Mouse (Mus musculus) forebrain, embryonic 15.5 days (tissue): ENCODE data around the gene Alox15. TPM values are rescaled to one million over a fixed set of nuclear protein-coding genes. Genes with fewer than 3 reads are reported as not detected.
"Not testable (repeated sequence)": the region's sequence is repeated elsewhere in the genome, so short reads cannot be mapped to it uniquely, and the experiment has no call there.

ENCODE experiments used
- ATAC-seq: fragments of 200-750 bp; cut with Nextera tagmentation; replicated peaks from 2 replicates; pipeline ENCODE4 v1.8.0; 2017; ENCODE audit warnings: mild to moderate bottlenecking, moderate TSS enrichment, moderate library complexity
- H3K27ac ChIP-seq: fragments of 300-500 bp; sonication (generic); replicated peaks from 2 replicates; pipeline ENCODE4 v1.5.1; 2015; ENCODE audit warnings: mild to moderate bottlenecking, inconsistent platforms
- H3K27me3 ChIP-seq: fragments of 300-500 bp; sonication (generic); 2 replicates; pipeline ENCODE4 v1.6.1; 2015; ENCODE audit warnings: inconsistent platforms
- H3K36me3 ChIP-seq: fragments of 300-500 bp; sonication (generic); 2 replicates; pipeline ENCODE4 v1.6.1; 2015; ENCODE audit warnings: mild to moderate bottlenecking, inconsistent platforms
- H3K4me1 ChIP-seq: fragments of 300-500 bp; sonication (generic); 2 replicates; pipeline ENCODE4 v1.6.1; 2015; ENCODE audit warnings: inconsistent platforms
- H3K4me2 ChIP-seq: fragments of 300-500 bp; sonication (generic); replicated peaks from 2 replicates; pipeline ENCODE4 v1.6.1; 2015; ENCODE audit warnings: mild to moderate bottlenecking, inconsistent platforms
- H3K4me3 ChIP-seq: fragments of 300-500 bp; sonication (generic); 2 replicates; pipeline ENCODE4 v1.5.1; 2015; ENCODE audit warnings: mild to moderate bottlenecking, inconsistent platforms
- H3K9ac ChIP-seq: fragments of 300-500 bp; sonication (generic); replicated peaks from 2 replicates; pipeline ENCODE4 v1.6.1; 2015; ENCODE audit warnings: mild to moderate bottlenecking, inconsistent platforms
- H3K9me3 ChIP-seq: fragments of 300-500 bp; sonication (generic); 2 replicates; pipeline ENCODE4 v1.6.1; 2016; ENCODE audit warnings: inconsistent platforms
- WGBS: fragments of 180-500 bp; shearing (Covaris S2); methylation state at CpG from one replicate; pipeline ENCODE4 v1.1.7; 2015; ENCODE audit warnings: mixed read lengths; 5-methylcytosine and 5-hydroxymethylcytosine counted together
- polyA plus RNA-seq: library from polyadenylated mRNA; unstranded; fragments of >200 nt; fragmentation: Nextera tagmentation; extraction: Ambion mirVana; gene quantifications from 2 replicates; pipeline ENCODE4 v1.2.1, GENCODE M21; 2015

The Alox15 gene
- polyA plus RNA-seq, result not detected in 2 replicates

- H3K4me2 ChIP-seq, result peak within 1 kb of the TSS; percentile 30
- H3K4me1 ChIP-seq, result peaks cover 8% of the 10 kb centered on the region
- no peak for ATAC-seq
- H3K27ac ChIP-seq, result no peak within 1 kb of the TSS
- peak within 1 kb of the TSS; percentile 4; the same call in 1 of the 2 replicates for H3K4me3 ChIP-seq
- WGBS, result under 1% methylated on average over 19 of the region's 19 CpGs
- peaks cover 31% of the 10 kb centered on the region for H3K27me3 ChIP-seq
- H3K9me3 ChIP-seq, result no peaks in the 10 kb centered on the region
- H3K9ac ChIP-seq, result no peak within 1 kb of the TSS
- H3K36me3 ChIP-seq, result no peaks in the 10 kb centered on the region
Measured at GRCm38 (mm10) chr11:70351868-70352267, at the start of gene Alox15. TSS of gene Alox15 (minus strand) at chr11:70352031.

GRCm38 (mm10) chr11:70389421-70389820 is 37.6 kb upstream of the Alox15 start:
- no peak overlapping the region for H3K27ac ChIP-seq
- H3K9me3 ChIP-seq, result no peaks in the 10 kb centered on the region
- 81% methylated on average over 5 of the region's 5 CpGs for WGBS
- no peak overlapping the region for H3K9ac ChIP-seq
- peaks cover 35% of the 10 kb centered on the region for H3K36me3 ChIP-seq
- H3K27me3 ChIP-seq, result no peaks in the 10 kb centered on the region
- no peak overlapping the region for H3K4me2 ChIP-seq
- H3K4me3 ChIP-seq, result no peak overlapping the region
- no peaks in the 10 kb centered on the region for H3K4me1 ChIP-seq
- ATAC-seq, result no peak

- 79% methylated on average over 5 of the region's 5 CpGs for WGBS
- ATAC-seq, result no peak
Measured at GRCm38 (mm10) chr11:70387436-70387835, 35.6 kb upstream of the Alox15 start.

GRCm38 (mm10) chr11:70384136-70384535 is 32.3 kb upstream of the Alox15 start:
- H3K9me3 ChIP-seq, result no peaks in the 10 kb centered on the region
- no peaks in the 10 kb centered on the region for H3K27me3 ChIP-seq
- no peak overlapping the region for H3K9ac ChIP-seq
- no peak overlapping the region for H3K27ac ChIP-seq
- 0 out of 2 replicates have a peak, but pooled peaks cover 4% of the 10 kb centered on the region for H3K36me3 ChIP-seq
- no peak overlapping the region for H3K4me3 ChIP-seq
- WGBS, result 92% methylated on average over 3 of the region's 3 CpGs
- no peaks in the 10 kb centered on the region for H3K4me1 ChIP-seq
- ATAC-seq, result no peak
- H3K4me2 ChIP-seq, result no peak overlapping the region

More at GRCm38 (mm10) chr11:70387436-70387835, 35.6 kb upstream of the Alox15 start:
- no peaks in the 10 kb centered on the region for H3K4me1 ChIP-seq
- no peaks in the 10 kb centered on the region for H3K27me3 ChIP-seq
- H3K9ac ChIP-seq, result no peak overlapping the region
- no peaks in the 10 kb centered on the region for H3K9me3 ChIP-seq
- no peak overlapping the region for H3K27ac ChIP-seq
- H3K4me3 ChIP-seq, result no peak overlapping the region
- H3K4me2 ChIP-seq, result no peak overlapping the region
- peaks cover 18% of the 10 kb centered on the region for H3K36me3 ChIP-seq

- ATAC-seq, result no peak
- Histone ChIP-seq H3K4me2 (no peak overlapping the region), H3K9ac (no peak overlapping the region), H3K9me3 (no peaks in the 10 kb centered on the region), H3K27ac (no peak overlapping the region), H3K27me3 (no peaks in the 10 kb centered on the region), H3K4me3 (no peak overlapping the region), H3K4me1 (no peaks in the 10 kb centered on the region), H3K36me3 (0 out of 2 replicates have a peak, but pooled peaks cover 4% of the 10 kb centered on the region)
- WGBS, result 85% methylated on average over 2 of the region's 2 CpGs
Measured at GRCm38 (mm10) chr11:70381330-70381729, 29.5 kb upstream of the Alox15 start.

GRCm38 (mm10) chr11:70380478-70381005 is 28.7 kb upstream of the Alox15 start:
- 93% methylated on average over 1 of the region's 1 CpGs for WGBS
- H3K4me2 ChIP-seq, result no peak overlapping the region

GRCm38 (mm10) chr11:70376054-70376453 is 24.2 kb upstream of the Alox15 start:
- Histone ChIP-seq H3K4me1 (no peaks in the 10 kb centered on the region), H3K27ac (no peak overlapping the region), H3K9me3 (no peaks in the 10 kb centered on the region), H3K27me3 (no peaks in the 10 kb centered on the region), H3K36me3 (no peaks in the 10 kb centered on the region), H3K4me3 (no peak overlapping the region), H3K4me2 (no peak overlapping the region), H3K9ac (no peak overlapping the region)
- no peak for ATAC-seq
- WGBS, result 87% methylated on average over 6 of the region's 6 CpGs

More at GRCm38 (mm10) chr11:70380478-70381005, 28.7 kb upstream of the Alox15 start:
- no peak for ATAC-seq
- Histone ChIP-seq H3K4me3 (no peak overlapping the region), H3K4me1 (no peaks in the 10 kb centered on the region), H3K36me3 (0 out of 2 replicates have a peak, but pooled peaks cover 3% of the 10 kb centered on the region), H3K9me3 (no peaks in the 10 kb centered on the region), H3K9ac (no peak overlapping the region), H3K27ac (no peak overlapping the region), H3K27me3 (no peaks in the 10 kb centered on the region)

- Histone ChIP-seq H3K4me2 (no peak overlapping the region), H3K4me3 (no peak overlapping the region), H3K36me3 (no peaks in the 10 kb centered on the region), H3K27me3 (no peaks in the 10 kb centered on the region), H3K9me3 (no peaks in the 10 kb centered on the region), H3K9ac (no peak overlapping the region), H3K27ac (no peak overlapping the region), H3K4me1 (no peaks in the 10 kb centered on the region)
- ATAC-seq, result no peak
- 80% methylated on average over 3 of the region's 3 CpGs for WGBS
Measured at GRCm38 (mm10) chr11:70374302-70374701, 22.5 kb upstream of the Alox15 start.

GRCm38 (mm10) chr11:70372849-70373557 is 21.2 kb upstream of the Alox15 start:
- no peaks in the 10 kb centered on the region for H3K36me3 ChIP-seq
- no peak for ATAC-seq
- H3K9ac ChIP-seq, result no peak overlapping the region
- no peak overlapping the region for H3K27ac ChIP-seq
- H3K9me3 ChIP-seq, result no peaks in the 10 kb centered on the region
- WGBS, result 87% methylated on average over 7 of the region's 7 CpGs
- H3K4me1 ChIP-seq, result no peaks in the 10 kb centered on the region
- H3K4me3 ChIP-seq, result no peak overlapping the region
- no peak overlapping the region for H3K4me2 ChIP-seq
- H3K27me3 ChIP-seq, result no peaks in the 10 kb centered on the region

- no peak overlapping the region for H3K4me3 ChIP-seq
- no peaks in the 10 kb centered on the region for H3K27me3 ChIP-seq
- H3K4me1 ChIP-seq, result no peaks in the 10 kb centered on the region
- no peak overlapping the region for H3K27ac ChIP-seq
- H3K9me3 ChIP-seq, result no peaks in the 10 kb centered on the region
- no peaks in the 10 kb centered on the region for H3K36me3 ChIP-seq
- no peak for ATAC-seq
- H3K4me2 ChIP-seq, result no peak overlapping the region
- H3K9ac ChIP-seq, result no peak overlapping the region
Measured at GRCm38 (mm10) chr11:70372396-70372795, 20.6 kb upstream of the Alox15 start.

GRCm38 (mm10) chr11:70368626-70369025 is 16.8 kb upstream of the Alox15 start:
- not testable (repeated sequence) for ATAC-seq, H3K4me3 ChIP-seq, H3K9me3 ChIP-seq, H3K4me2 ChIP-seq, H3K9ac ChIP-seq, H3K4me1 ChIP-seq, H3K27ac ChIP-seq, H3K36me3 ChIP-seq, H3K27me3 ChIP-seq
- WGBS, result 68% methylated on average over 2 of the region's 2 CpGs

- H3K4me1 ChIP-seq, H3K27me3 ChIP-seq, H3K9me3 ChIP-seq, H3K36me3 ChIP-seq, H3K4me2 ChIP-seq, H3K9ac ChIP-seq, ATAC-seq, H3K4me3 ChIP-seq, H3K27ac ChIP-seq: not testable (repeated sequence)
- whole genome bisulfite sequencing, result 84% methylated on average over 6 of the region's 6 CpGs
Measured at GRCm38 (mm10) chr11:70367701-70368100, 15.9 kb upstream of the Alox15 start.
